Mouse (Mus musculus): ENCODE results near the gene Syt1.

Syt1 gene

GRCm38 (mm10) chr10:108743759-108744158 is 267.0 kb downstream of the Syt1 start:
- WGBS: 65% methylated on average over 2 of the region's 2 CpGs

GRCm38 (mm10) chr10:108733982-108734381 is 276.8 kb downstream of the Syt1 start:
- WGBS: 48% methylated on average over 2 of the region's 2 CpGs

GRCm38 (mm10) chr10:108728961-108729360 is 281.8 kb downstream of the Syt1 start:
- 34% methylated on average over 8 of the region's 8 CpGs for WGBS

- 33% methylated on average over 4 of the region's 4 CpGs for WGBS
Observed at GRCm38 (mm10) chr10:108726391-108726790, 284.4 kb downstream of the Syt1 start.

- WGBS: 38% methylated on average over 3 of the region's 3 CpGs
Observed at GRCm38 (mm10) chr10:108724878-108725277, 285.9 kb downstream of the Syt1 start.

GRCm38 (mm10) chr10:108710514-108710913 is 300.3 kb downstream of the Syt1 start:
- 34% methylated on average over 5 of the region's 5 CpGs for WGBS

- 80% methylated on average over 3 of the region's 3 CpGs for WGBS
Observed at GRCm38 (mm10) chr10:108705658-108706057, 305.1 kb downstream of the Syt1 start.

- 38% methylated on average over 14 of the region's 14 CpGs for WGBS
Observed at GRCm38 (mm10) chr10:108701361-108702128, 309.2 kb downstream of the Syt1 start.

- 96% methylated on average over 9 of the region's 9 CpGs for WGBS
Observed at GRCm38 (mm10) chr10:108699946-108700345, 310.8 kb downstream of the Syt1 start, which contains the start of gene Gm5136. Gene Gm5136 (minus strand): TSS chr10:108700160.

GRCm38 (mm10) chr10:108697062-108697461 is 313.7 kb downstream of the Syt1 start:
- WGBS: 39% methylated on average over 5 of the region's 5 CpGs

- WGBS: 55% methylated on average over 9 of the region's 9 CpGs
Observed at GRCm38 (mm10) chr10:108690954-108691353, 319.8 kb downstream of the Syt1 start.

- WGBS: 49% methylated on average over 4 of the region's 4 CpGs
Observed at GRCm38 (mm10) chr10:108686696-108687095, 324.1 kb downstream of the Syt1 start.

- WGBS: 31% methylated on average over 14 of the region's 14 CpGs
Observed at GRCm38 (mm10) chr10:108679675-108680390, 330.9 kb downstream of the Syt1 start.

- 72% methylated on average over 8 of the region's 8 CpGs for WGBS
Observed at GRCm38 (mm10) chr10:108677053-108677452, 333.7 kb downstream of the Syt1 start.

GRCm38 (mm10) chr10:108668944-108669343 is 341.8 kb downstream of the Syt1 start:
- 52% methylated on average over 3 of the region's 3 CpGs for WGBS

GRCm38 (mm10) chr10:108660295-108660694 is 350.5 kb downstream of the Syt1 start:
- 35% methylated on average over 3 of the region's 3 CpGs for WGBS

- WGBS: 41% methylated on average over 2 of the region's 2 CpGs
Observed at GRCm38 (mm10) chr10:108658300-108658699, 352.5 kb downstream of the Syt1 start.

GRCm38 (mm10) chr10:108656898-108657297 is 353.9 kb downstream of the Syt1 start:
- 47% methylated on average over 4 of the region's 4 CpGs for WGBS

- 54% methylated on average over 11 of the region's 11 CpGs for WGBS
Observed at GRCm38 (mm10) chr10:108655074-108655473, 355.7 kb downstream of the Syt1 start.

GRCm38 (mm10) chr10:108652831-108653230 is 358.0 kb downstream of the Syt1 start:
- 35% methylated on average over 8 of the region's 8 CpGs for WGBS

- 49% methylated on average over 8 of the region's 8 CpGs for WGBS
Observed at GRCm38 (mm10) chr10:108652066-108652465, 358.7 kb downstream of the Syt1 start.

GRCm38 (mm10) chr10:108649174-108649573 is 361.6 kb downstream of the Syt1 start:
- 44% methylated on average over 7 of the region's 7 CpGs for WGBS

GRCm38 (mm10) chr10:108643915-108644314 is 366.9 kb downstream of the Syt1 start:
- whole genome bisulfite sequencing: 42% methylated on average over 5 of the region's 5 CpGs
